In genomic region chr5:147077305-147078034, GRCm38 (mm10) we compare ENCODE assay signal across 8 mouse cellular contexts. TPM values are rescaled to one million over a fixed set of nuclear protein-coding genes. Genes with fewer than 3 reads are reported as not detected.
DNase-seq lines count a peak whose midpoint lies in the region; ATAC-seq and TF ChIP-seq lines count a peak whose summit lies in the region.

No protein-coding gene starts in this region.

- peak; percentile 73 for ATAC-seq in forebrain, embryonic 14.5 days
- ATAC-seq in liver, embryonic 16.5 days (ENCODE audit: low read depth): peak; percentile 61
- peak; percentile 69 for ATAC-seq in neural tube, embryonic 12.5 days (ENCODE audit: low FRiP score, low read depth)
- peak; percentile 69 for ATAC-seq in stomach, postnatal 0 days (ENCODE audit: low FRiP score, low TSS enrichment)

- H3K4me1 ChIP-seq in forebrain, embryonic 14.5 days (ENCODE audit: control insufficient read depth, insufficient read depth, low read length): peaks cover 12% of the 10 kb centered on the region
- peaks cover 29% of the 10 kb centered on the region for H3K4me1 ChIP-seq in liver, embryonic 16.5 days (ENCODE audit: control insufficient read depth, low read depth, low read length)
- peaks cover 12% of the 10 kb centered on the region for H3K4me1 ChIP-seq in neural tube, embryonic 12.5 days
- peaks cover 6% of the 10 kb centered on the region; the same call in 1 of the 2 replicates for H3K4me1 ChIP-seq in stomach, postnatal 0 days (replicated peaks; ENCODE audit: control insufficient read depth, insufficient read depth)

- peak overlapping the region; percentile 86; the same call in 1 of the 2 replicates for H3K27ac ChIP-seq in forebrain, embryonic 14.5 days (ENCODE audit: low read depth, low read length)
- peak overlapping the region; percentile 84 for H3K27ac ChIP-seq in liver, embryonic 16.5 days (ENCODE audit: low read length)
- H3K27ac ChIP-seq in neural tube, embryonic 12.5 days: peak overlapping the region; percentile 20; the same call in 1 of the 2 replicates
- peak overlapping the region; percentile 95 for H3K27ac ChIP-seq in stomach, postnatal 0 days (replicated peaks)

- no peaks in the 10 kb centered on the region for H3K9me3 ChIP-seq in forebrain, embryonic 14.5 days (replicated peaks; ENCODE audit: control insufficient read depth, low read length)
- H3K9me3 ChIP-seq in liver, embryonic 16.5 days (replicated peaks; ENCODE audit: control insufficient read depth, low read length): no peaks in the 10 kb centered on the region
- H3K9me3 ChIP-seq in neural tube, embryonic 12.5 days: no peaks in the 10 kb centered on the region
- no peaks in the 10 kb centered on the region for H3K9me3 ChIP-seq in stomach, postnatal 0 days (ENCODE audit: control insufficient read depth, low read length)

- under 1% methylated on average over 52 of the region's 57 CpGs for WGBS in forebrain, embryonic 14.5 days
- WGBS in large intestine, adult 2 months: under 1% methylated on average over 57 of the region's 57 CpGs
- whole genome bisulfite sequencing in liver, embryonic 16.5 days (ENCODE audit: insufficient replicate concordance): under 1% methylated on average over 57 of the region's 57 CpGs
- WGBS in neural tube, embryonic 12.5 days: under 1% methylated on average over 57 of the region's 57 CpGs
- WGBS in stomach, postnatal 0 days: under 1% methylated on average over 44 of the region's 57 CpGs

- peak overlapping the region; percentile 62 for H3K4me3 ChIP-seq in forebrain, embryonic 14.5 days (ENCODE audit: low read depth, low read length)
- peak overlapping the region; percentile 89 for H3K4me3 ChIP-seq in liver, embryonic 16.5 days (ENCODE audit: low read depth, low read length)
- H3K4me3 ChIP-seq in neural tube, embryonic 12.5 days: peak overlapping the region; percentile 67
- peak overlapping the region; percentile 71 for H3K4me3 ChIP-seq in stomach, postnatal 0 days (ENCODE audit: low read depth, low read length)

- 0 out of 2 replicates have a peak, but pooled peaks cover 2% of the 10 kb centered on the region for H3K36me3 ChIP-seq in forebrain, embryonic 14.5 days (ENCODE audit: control insufficient read depth, insufficient read depth, low read length)
- no peaks in the 10 kb centered on the region for H3K36me3 ChIP-seq in liver, embryonic 16.5 days (ENCODE audit: control insufficient read depth, insufficient read depth)
- H3K36me3 ChIP-seq in neural tube, embryonic 12.5 days: peaks cover 5% of the 10 kb centered on the region; the same call in 1 of the 2 replicates
- no peaks in the 10 kb centered on the region for H3K36me3 ChIP-seq in stomach, postnatal 0 days (ENCODE audit: control insufficient read depth, insufficient read depth, low read length)

- TF ChIP-seq EP300 in stomach, postnatal 0 days (optimal IDR thresholded peaks at IDR 0.05): no peak

- peak overlapping the region; percentile 80 for H3K9ac ChIP-seq in forebrain, embryonic 14.5 days (ENCODE audit: low read length)
- peak overlapping the region; percentile 86 for H3K9ac ChIP-seq in liver, embryonic 16.5 days (ENCODE audit: low read depth, low read length)
- H3K9ac ChIP-seq in neural tube, embryonic 12.5 days: peak overlapping the region; percentile 76
- peak overlapping the region; percentile 84 for H3K9ac ChIP-seq in stomach, postnatal 0 days (ENCODE audit: low read length)

- intact Hi-C loops in heart, postnatal 14 days (cut with DNase I): loop anchor here (5.0 kb wide), 1 partner anchor 95 kb away; no protein-coding TSS in a partner anchor

- peak; percentile 86 for DNase-seq in ES-CJ7 (ENCODE audit: low read depth, low spot score)
- peak; percentile 94 for DNase-seq in cerebellum, adult 11 months
- peak; percentile 87 for DNase-seq in forebrain, embryonic 14.5 days (ENCODE audit: low spot score)
- peak; percentile 95 for DNase-seq in heart, postnatal 14 days
- DNase-seq in large intestine, adult 2 months (ENCODE audit: low read depth, low spot score): peak; percentile 67
- peak; percentile 97 for DNase-seq in stomach, postnatal 0 days (ENCODE audit: low spot score)

- H3K4me2 ChIP-seq in forebrain, embryonic 14.5 days (ENCODE audit: low read length): peak overlapping the region; percentile 93
- H3K4me2 ChIP-seq in liver, embryonic 16.5 days (ENCODE audit: low read depth, low read length): peak overlapping the region; percentile 80
- H3K4me2 ChIP-seq in neural tube, embryonic 12.5 days (replicated peaks): peak overlapping the region; percentile 81
- H3K4me2 ChIP-seq in stomach, postnatal 0 days (replicated peaks; ENCODE audit: low read depth): peak overlapping the region; percentile 90

- no peak; the same call in 1 of the 2 replicates for TF ChIP-seq CTCF in stomach, postnatal 0 days (IDR thresholded peaks at IDR 0.05; ENCODE audit: low read depth)

- no peaks in the 10 kb centered on the region for H3K27me3 ChIP-seq in forebrain, embryonic 14.5 days (replicated peaks; ENCODE audit: control insufficient read depth, insufficient read depth, low read length)
- H3K27me3 ChIP-seq in liver, embryonic 16.5 days (ENCODE audit: control insufficient read depth, insufficient read depth, low read depth, low read length): no peaks in the 10 kb centered on the region
- H3K27me3 ChIP-seq in neural tube, embryonic 12.5 days (replicated peaks): no peaks in the 10 kb centered on the region
- H3K27me3 ChIP-seq in stomach, postnatal 0 days (ENCODE audit: control insufficient read depth, insufficient read depth, low read length): no peaks in the 10 kb centered on the region

RNA-seq across cellular contexts. Expression of gene Polr1d, which starts 0.6 kb away (rescaled TPM):
- 121 and 135 TPM in 2 replicates for polyA plus RNA-seq in forebrain, embryonic 14.5 days (2014; fragmentation: Nextera tagmentation; extraction: Ambion mirVana)
- total RNA-seq in heart, postnatal 14 days (2021): 10 to 100 TPM; 69.4 to 70.4 TPM
- polyA plus RNA-seq in large intestine, adult 2 months (2012; rRNA removed): 47.1 and 48.3 TPM in 2 replicates
- polyA plus RNA-seq in liver, embryonic 16.5 days (2015; fragmentation: Nextera tagmentation; extraction: Ambion mirVana): 54.4 and 56.9 TPM in 2 replicates
- polyA plus RNA-seq in neural tube, embryonic 12.5 days (2016; fragmentation: Nextera tagmentation; extraction: Ambion mirVana): 94.5 and 102 TPM in 2 replicates
- polyA plus RNA-seq in stomach, postnatal 0 days (2015; fragmentation: Nextera tagmentation; extraction: Ambion mirVana): 150 TPM in 2 replicates

RNA-seq across cellular contexts. Expression of gene Lnx2, which starts 1.1 kb away (rescaled TPM):
- 8.1 and 10.9 TPM in 2 replicates for polyA plus RNA-seq in forebrain, embryonic 14.5 days (2014; fragmentation: Nextera tagmentation; extraction: Ambion mirVana)
- 10 to 100 TPM; 15.7 to 16.5 TPM for total RNA-seq in heart, postnatal 14 days (2021)
- 12.9 and 26.5 TPM in 2 replicates for polyA plus RNA-seq in large intestine, adult 2 months (2012; rRNA removed)
- 4.6 and 5.7 TPM in 2 replicates for polyA plus RNA-seq in liver, embryonic 16.5 days (2015; fragmentation: Nextera tagmentation; extraction: Ambion mirVana)
- polyA plus RNA-seq in neural tube, embryonic 12.5 days (2016; fragmentation: Nextera tagmentation; extraction: Ambion mirVana): 7.2 and 9.0 TPM in 2 replicates
- polyA plus RNA-seq in stomach, postnatal 0 days (2015; fragmentation: Nextera tagmentation; extraction: Ambion mirVana): 9.3 and 10.8 TPM in 2 replicates

Comparison
In these comparisons a context has a peak if more than half of its experiments do, and no peak if none do; other contexts are left out.
1. Peak in every context shown above with its lines: DNase-seq, ATAC-seq, H3K4me3 ChIP-seq and H3K27ac ChIP-seq.
2. H3K27ac ChIP-seq: peak in every context shown above with its lines; median percentile 95 in stomach, postnatal 0 days; 86 in forebrain, embryonic 14.5 days; 84 in liver, embryonic 16.5 days; 20 in neural tube, embryonic 12.5 days.